Mouse (Mus musculus) hindbrain, embryonic 10.5 days (tissue): ENCODE data around the gene Lysmd1. TPM values are rescaled to one million over a fixed set of nuclear protein-coding genes. Genes with fewer than 3 reads are reported as not detected.
A peak's percentile ranks its signal among the peaks of the same experiment; 100 is the strongest.
"Not testable (repeated sequence)": the region's sequence is repeated elsewhere in the genome, so short reads cannot be mapped to it uniquely, and the experiment has no call there.

Source experiments
- DNase-seq: peaks from one replicate; pipeline ENCODE4 v3.0.0-alpha.2; 2017; ENCODE audit warnings: low spot score
- H3K27ac ChIP-seq: fragments of 300-500 bp; sonication (generic); 2 replicates; pipeline ENCODE4 v1.5.1; 2016; ENCODE audit warnings: mild to moderate bottlenecking, moderate library complexity
- H3K27me3 ChIP-seq: fragments of 300-500 bp; sonication (generic); 2 replicates; pipeline ENCODE4 v1.6.1; 2016; ENCODE audit warnings: mild to moderate bottlenecking; ENCODE audit not compliant: poor library complexity, insufficient read depth, severe bottlenecking
- H3K36me3 ChIP-seq: fragments of 300-500 bp; sonication (generic); 2 replicates; pipeline ENCODE4 v1.6.1; 2016; ENCODE audit warnings: mild to moderate bottlenecking, moderate library complexity
- H3K4me1 ChIP-seq: fragments of 300-500 bp; sonication (generic); replicated peaks from 2 replicates; pipeline ENCODE4 v1.6.1; 2016; ENCODE audit warnings: mild to moderate bottlenecking
- H3K4me3 ChIP-seq: fragments of 300-500 bp; sonication (generic); 2 replicates; pipeline ENCODE4 v1.5.1; 2016; ENCODE audit warnings: mild to moderate bottlenecking, moderate library complexity
- H3K9me3 ChIP-seq: fragments of 300-500 bp; sonication (generic); 2 replicates; pipeline ENCODE4 v1.6.1; 2016; ENCODE audit warnings: mild to moderate bottlenecking, moderate library complexity
- WGBS: fragments of 180-500 bp; shearing (Covaris S2); methylation state at CpG from one replicate; pipeline ENCODE4 v1.1.7; 2016; 5-methylcytosine and 5-hydroxymethylcytosine counted together
- polyA plus RNA-seq: library from polyadenylated mRNA; unstranded; fragments of >200 nt; fragmentation: Nextera tagmentation; extraction: Ambion mirVana; gene quantifications from 2 replicates; pipeline ENCODE4 v1.2.1, GENCODE M21; 2016

The Lysmd1 gene
- polyA plus RNA-seq, 1 experiment from 2014 or later: 17.2 TPM

- peaks cover 57% of the 10 kb centered on the region for H3K36me3 ChIP-seq
- DNase-seq: peak; percentile 35
- 64% methylated on average over 6 of the region's 6 CpGs for WGBS
Observed at GRCm38 (mm10) chr3:95124246-95124645, 9.6 kb upstream of the Lysmd1 start, which contains the start of gene Tmod4. Tmod4 (plus strand) TSS chr3:95124476.

DNA sequence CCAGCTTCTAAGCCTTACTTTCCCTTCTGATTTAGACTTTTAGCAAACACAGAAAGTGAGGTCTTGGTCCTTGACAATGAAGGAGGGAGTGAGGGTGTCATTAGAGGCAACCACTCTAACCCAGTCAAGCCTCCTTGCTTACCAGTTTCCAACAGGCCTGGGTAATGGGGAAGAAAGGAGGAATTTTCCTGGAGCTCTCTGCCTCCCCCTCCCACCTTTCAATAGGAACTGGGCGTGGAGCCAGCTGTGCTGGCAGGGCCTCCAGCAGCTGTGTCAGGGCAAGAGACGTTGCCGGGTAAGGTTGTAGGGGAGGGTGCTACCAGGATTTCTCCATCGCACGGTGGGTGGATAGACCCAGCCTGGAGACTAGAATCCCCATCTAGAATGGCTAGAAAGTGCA lies 8.9 kb upstream of the Lysmd1 start:
- H3K9me3 ChIP-seq: no peaks in the 10 kb centered on the region
- H3K4me3 ChIP-seq: no peak overlapping the region
- H3K36me3 ChIP-seq: peaks cover 57% of the 10 kb centered on the region
- WGBS: 49% methylated on average over 5 of the region's 5 CpGs
- DNase-seq: no peak
- H3K4me1 ChIP-seq: no peaks in the 10 kb centered on the region; the same call in 1 of the 2 replicates
- no peaks in the 10 kb centered on the region for H3K27me3 ChIP-seq
- H3K27ac ChIP-seq: no peak overlapping the region

More at GRCm38 (mm10) chr3:95124246-95124645, 9.6 kb upstream of the Lysmd1 start, which contains the start of gene Tmod4:
- Histone ChIP-seq H3K4me1 (no peaks in the 10 kb centered on the region; the same call in 1 of the 2 replicates), H3K9me3 (no peaks in the 10 kb centered on the region), H3K4me3 (no peak within 1 kb of the TSS; the same call in 1 of the 2 replicates), H3K27me3 (no peaks in the 10 kb centered on the region), H3K27ac (no peak within 1 kb of the TSS)

DNA sequence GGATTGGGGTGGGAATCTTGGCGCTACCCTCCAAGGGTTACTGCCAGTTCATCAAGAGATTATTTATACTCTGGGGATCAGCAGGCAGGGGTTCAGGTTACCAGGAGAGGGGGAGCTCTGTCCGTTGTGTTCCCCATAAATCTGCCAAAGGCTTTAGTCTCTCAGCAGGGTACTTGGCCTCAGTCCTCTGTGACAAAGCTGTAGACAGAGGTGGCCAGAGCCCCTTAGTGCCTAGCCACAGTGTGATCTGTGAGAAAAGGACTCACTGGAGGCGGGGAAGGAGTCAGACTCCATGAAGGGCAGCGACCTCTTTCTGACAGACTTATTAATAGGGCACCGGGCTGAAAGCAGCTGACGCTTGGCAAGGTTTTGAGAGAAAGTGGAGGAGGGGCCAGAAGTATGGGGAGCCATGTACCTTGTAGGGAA lies 4.6 kb upstream of the Lysmd1 start:
- Histone ChIP-seq H3K9me3 (no peaks in the 10 kb centered on the region), H3K4me3 (no peak overlapping the region), H3K27me3 (no peaks in the 10 kb centered on the region), H3K27ac (no peak overlapping the region), H3K4me1 (peaks cover 7% of the 10 kb centered on the region), H3K36me3 (peaks cover 43% of the 10 kb centered on the region)
- 61% methylated on average over 6 of the region's 6 CpGs for WGBS
- DNase-seq: no peak

- WGBS: 90% methylated on average over 5 of the region's 5 CpGs
- H3K27ac ChIP-seq: no peak overlapping the region
- H3K9me3 ChIP-seq: no peaks in the 10 kb centered on the region
- H3K36me3 ChIP-seq: peaks cover 43% of the 10 kb centered on the region
- peaks cover 11% of the 10 kb centered on the region for H3K4me1 ChIP-seq
- H3K27me3 ChIP-seq: no peaks in the 10 kb centered on the region
- no peak overlapping the region for H3K4me3 ChIP-seq
- no peak for DNase-seq
Observed at GRCm38 (mm10) chr3:95130081-95130480, 3.8 kb upstream of the Lysmd1 start.

- not testable (repeated sequence) for H3K27ac ChIP-seq, H3K9me3 ChIP-seq, DNase-seq, H3K27me3 ChIP-seq
- peaks cover 43% of the 10 kb centered on the region for H3K36me3 ChIP-seq
- H3K4me3 ChIP-seq: peak overlapping the region; percentile 68; the same call in 1 of the 2 replicates
- WGBS: 79% methylated on average over 2 of the region's 2 CpGs
- H3K4me1 ChIP-seq: peaks cover 20% of the 10 kb centered on the region
Observed at GRCm38 (mm10) chr3:95132389-95132788, 1.5 kb upstream of the Lysmd1 start.

DNA sequence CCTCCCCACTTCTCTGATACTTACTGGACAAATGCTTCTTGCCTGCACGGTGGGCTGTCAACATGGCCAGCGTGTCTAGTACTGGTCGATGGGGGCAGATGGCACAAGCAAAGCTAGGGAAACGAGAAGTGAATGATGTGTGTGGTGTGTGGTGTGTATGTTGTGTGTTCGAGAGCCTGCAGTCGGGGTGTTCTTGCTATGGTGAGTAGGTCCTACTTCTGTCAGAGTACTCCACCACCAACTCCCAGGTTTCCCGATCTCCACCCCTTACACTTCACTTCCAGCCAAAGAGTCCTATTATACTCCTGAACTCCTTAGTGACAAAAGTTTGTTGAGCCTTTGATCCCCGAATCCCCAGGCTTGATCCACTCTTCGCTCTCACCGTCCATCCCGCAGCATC lies 712 bp upstream of the Lysmd1 start:
- H3K27ac ChIP-seq: peak overlapping the region; percentile 91
- no peaks in the 10 kb centered on the region for H3K9me3 ChIP-seq
- H3K36me3 ChIP-seq: peaks cover 46% of the 10 kb centered on the region
- H3K4me3 ChIP-seq: peak overlapping the region; percentile 68
- no peaks in the 10 kb centered on the region for H3K27me3 ChIP-seq
- DNase-seq: no peak
- peaks cover 23% of the 10 kb centered on the region for H3K4me1 ChIP-seq
- WGBS: 62% methylated on average over 11 of the region's 11 CpGs

DNA sequence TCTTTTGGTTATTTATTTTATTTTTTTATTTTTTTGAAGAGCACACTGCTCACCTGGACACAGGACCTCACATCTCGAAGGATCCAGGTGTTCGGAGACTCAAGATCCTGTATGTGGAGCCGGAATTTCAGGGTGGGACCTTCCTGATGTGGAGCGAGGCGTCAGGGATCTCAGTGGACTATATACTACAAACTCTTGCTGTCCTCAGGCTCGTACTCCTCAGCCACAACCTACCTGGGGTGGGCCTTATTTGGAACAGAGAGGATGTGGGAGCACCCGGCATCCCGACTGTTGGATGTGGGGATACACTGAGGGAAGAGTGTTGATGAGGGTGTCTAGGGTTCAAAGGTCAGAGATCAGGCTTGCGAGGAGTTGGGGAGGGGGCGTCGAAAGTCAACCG lies 245 bp downstream of the Lysmd1 start:
- WGBS: no CpG with 5 or more reads among the region's 12 CpGs

GRCm38 (mm10) chr3:95135023-95135422 lies 1.1 kb downstream of the Lysmd1 start:
- Histone ChIP-seq H3K4me3 (peak overlapping the region; percentile 46), H3K36me3 (peaks cover 36% of the 10 kb centered on the region), H3K27me3 (no peaks in the 10 kb centered on the region), H3K9me3 (no peaks in the 10 kb centered on the region), H3K4me1 (peaks cover 23% of the 10 kb centered on the region), H3K27ac (no peak overlapping the region)
- DNase-seq: no peak
- WGBS: 33% methylated on average over 6 of the region's 6 CpGs

More for the DNA sequence above, 245 bp downstream of the Lysmd1 start:
- not testable (repeated sequence) for H3K27me3 ChIP-seq, DNase-seq, H3K9me3 ChIP-seq, H3K27ac ChIP-seq
- Histone ChIP-seq H3K4me3 (peak overlapping the region; percentile 68; the same call in 1 of the 2 replicates), H3K36me3 (peaks cover 37% of the 10 kb centered on the region), H3K4me1 (peaks cover 23% of the 10 kb centered on the region)

- H3K9me3 ChIP-seq: no peaks in the 10 kb centered on the region
- H3K4me1 ChIP-seq: peaks cover 23% of the 10 kb centered on the region
- H3K36me3 ChIP-seq: peaks cover 37% of the 10 kb centered on the region
- no peaks in the 10 kb centered on the region for H3K27me3 ChIP-seq
- peak overlapping the region; percentile 46 for H3K4me3 ChIP-seq
- no peak for DNase-seq
- WGBS: 88% methylated on average over 7 of the region's 7 CpGs
- H3K27ac ChIP-seq: no peak overlapping the region
Observed at GRCm38 (mm10) chr3:95135433-95136052, 1.7 kb downstream of the Lysmd1 start.

DNA sequence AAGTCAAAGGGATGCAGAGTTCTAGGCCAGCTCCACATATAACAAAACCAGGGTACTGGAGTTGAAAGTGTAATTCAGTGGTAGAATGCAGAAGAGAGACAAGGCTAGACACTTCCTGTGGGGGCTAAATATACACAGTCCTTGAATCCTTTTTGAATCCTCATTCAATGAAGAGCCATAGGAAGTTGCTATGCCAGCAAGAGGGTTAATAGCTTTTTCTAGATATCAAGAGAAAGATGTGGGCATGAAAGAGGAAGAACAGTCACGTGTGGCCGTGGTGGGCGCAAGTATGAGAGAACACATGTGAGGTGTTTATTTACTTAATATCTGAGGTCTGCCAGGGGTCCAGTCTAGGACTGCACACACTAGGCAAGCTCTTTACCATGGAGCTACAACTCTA lies 2.4 kb downstream of the Lysmd1 start:
- Histone ChIP-seq H3K4me1 (peaks cover 23% of the 10 kb centered on the region), H3K36me3 (peaks cover 39% of the 10 kb centered on the region), H3K27me3 (no peaks in the 10 kb centered on the region), H3K27ac (no peak overlapping the region), H3K9me3 (no peaks in the 10 kb centered on the region), H3K4me3 (no peak overlapping the region)
- 92% methylated on average over 3 of the region's 3 CpGs for WGBS
- DNase-seq: no peak

GRCm38 (mm10) chr3:95139586-95140288 lies 5.8 kb downstream of the Lysmd1 start:
- Histone ChIP-seq H3K9me3 (no peaks in the 10 kb centered on the region), H3K27ac (no peak overlapping the region), H3K36me3 (peaks cover 25% of the 10 kb centered on the region), H3K4me3 (no peak overlapping the region; the same call in 1 of the 2 replicates), H3K27me3 (no peaks in the 10 kb centered on the region), H3K4me1 (peaks cover 15% of the 10 kb centered on the region)
- no peak for DNase-seq
- WGBS: 75% methylated on average over 25 of the region's 25 CpGs

- DNase-seq: no peak
- WGBS: 60% methylated on average over 18 of the region's 18 CpGs
- Histone ChIP-seq H3K9me3 (no peaks in the 10 kb centered on the region), H3K4me1 (peaks cover 10% of the 10 kb centered on the region), H3K36me3 (peaks cover 25% of the 10 kb centered on the region), H3K27me3 (no peaks in the 10 kb centered on the region), H3K27ac (no peak overlapping the region), H3K4me3 (no peak overlapping the region)
Observed at GRCm38 (mm10) chr3:95140289-95140595, 6.4 kb downstream of the Lysmd1 start.

- Histone ChIP-seq H3K4me3 (no peak overlapping the region), H3K27ac (no peak overlapping the region), H3K36me3 (peaks cover 25% of the 10 kb centered on the region), H3K9me3 (no peaks in the 10 kb centered on the region), H3K27me3 (no peaks in the 10 kb centered on the region), H3K4me1 (0 out of 2 replicates have a peak, but pooled peaks cover 5% of the 10 kb centered on the region)
- DNase-seq: no peak
- 86% methylated on average over 6 of the region's 6 CpGs for WGBS
Observed at GRCm38 (mm10) chr3:95140795-95141194, 6.9 kb downstream of the Lysmd1 start.
